Mouse (Mus musculus) heart, postnatal 10 days (tissue): ENCODE measurements around the gene Gm4559. TPM values are rescaled to one million over a fixed set of nuclear protein-coding genes. Genes with fewer than 3 reads are reported as not detected.
"Not testable (repeated sequence)": the region's sequence is repeated elsewhere in the genome, so short reads cannot be mapped to it uniquely, and the experiment has no call there.

Source experiments
- DNase-seq, 2 experiments: peaks; one replicate each; pipeline ENCODE4 v3.0.0; 2021
- intact Hi-C: fragments of 180-260 bp; cut with DNase I; formaldehyde crosslinking; loops from one replicate; pipeline ENCODE4 v1.15.1; 2025
- total RNA-seq, 2 experiments: library from RNA; stranded (reverse); gene quantifications; 2 replicates each; pipeline ENCODE4 v1.2.3; 2021

The Gm4559 gene
- total RNA-seq, 2 experiments from 2014 or later, result not detected

- intact Hi-C loops, result not testable (repeated sequence)
Measured at GRCm38 (mm10) chr7:142282847-142283246, 8.7 kb upstream of the Gm4559 start.

GRCm38 (mm10) chr7:142279291-142279690 lies 5.1 kb upstream of the Gm4559 start:
- DNase-seq, intact Hi-C loops: not testable (repeated sequence)

More at GRCm38 (mm10) chr7:142282847-142283246, 8.7 kb upstream of the Gm4559 start:
- not testable (repeated sequence) for DNase-seq

- peak; percentile 69 to 83 for DNase-seq
- intact Hi-C loops, result not testable (repeated sequence)
Measured at GRCm38 (mm10) chr7:142278183-142278582, 4.0 kb upstream of the Gm4559 start.

GRCm38 (mm10) chr7:142258254-142258653 lies 15.9 kb downstream of the Gm4559 start, which contains the start of gene Gm2431:
Gene Gm2431, minus strand, starts transcription at chr7:142258354.
- DNase-seq, intact Hi-C loops: not testable (repeated sequence)

GRCm38 (mm10) chr7:142255517-142255916 lies 18.6 kb downstream of the Gm4559 start:
- intact Hi-C loops, result no loop called here
- peak; percentile 31 to 55 for DNase-seq

GRCm38 (mm10) chr7:142249824-142250223 lies 24.3 kb downstream of the Gm4559 start:
- peak; percentile 41 to 63 for DNase-seq

GRCm38 (mm10) chr7:142240978-142241377 lies 33.2 kb downstream of the Gm4559 start, which contains the start of gene Gm40460:
Gene Gm40460, minus strand, starts transcription at chr7:142241078.
- no peak for DNase-seq
- intact Hi-C loops, result no loop called here

More at GRCm38 (mm10) chr7:142249824-142250223, 24.3 kb downstream of the Gm4559 start:
- intact Hi-C loops, result loop anchor here (1.0 kb wide), 1 partner anchor 104 kb away; no protein-coding TSS in a partner anchor

GRCm38 (mm10) chr7:142231540-142231939 lies 42.6 kb downstream of the Gm4559 start:
- intact Hi-C loops, result no loop called here
- DNase-seq, result no peak

GRCm38 (mm10) chr7:142229871-142230270 lies 44.3 kb downstream of the Gm4559 start, which contains the start of gene Krtap5-5:
Gene Krtap5-5, minus strand, starts transcription at chr7:142229971.
- DNase-seq, intact Hi-C loops: not testable (repeated sequence)

- no peak for DNase-seq
- intact Hi-C loops, result no loop called here
Measured at GRCm38 (mm10) chr7:142224518-142224917, 49.6 kb downstream of the Gm4559 start.

Other genes starting within 250 kb of the Gm4559 start
- gene Mob2, start 213.3 kb downstream of the Gm4559 start, total RNA-seq, result 10 to 100 TPM; 39.4 to 43.2 TPM
- gene Dusp8, start 178.5 kb downstream of the Gm4559 start, total RNA-seq, result 10 to 100 TPM; 28.0 to 30.0 TPM
- gene Gm45618, start 153.6 kb downstream of the Gm4559 start, total RNA-seq, result not detected
- gene Gm39115, start 138.3 kb downstream of the Gm4559 start, total RNA-seq, result not detected
- gene Gm45337, start 129.8 kb downstream of the Gm4559 start, total RNA-seq, result not detected
- not detected for gene Gm29735, start 117.2 kb downstream of the Gm4559 start, total RNA-seq
- not detected for gene Gm4553, start 108.6 kb downstream of the Gm4559 start, total RNA-seq
- gene Krtap5-2, start 98.4 kb downstream of the Gm4559 start, total RNA-seq, result not detected
- gene Gm10153, start 84.0 kb downstream of the Gm4559 start, total RNA-seq, result not detected
- gene Krtap5-3, start 73.0 kb downstream of the Gm4559 start, total RNA-seq, result not detected
- gene Gm7579, start 62.5 kb downstream of the Gm4559 start, total RNA-seq, result not detected
- gene Krtap5-5, start 44.4 kb downstream of the Gm4559 start, total RNA-seq, result not detected
- gene Gm40460, start 33.3 kb downstream of the Gm4559 start, total RNA-seq, result not detected
- gene Gm2431, start 16.0 kb downstream of the Gm4559 start, total RNA-seq, result not detected
- gene Krtap5-1, start 22.8 kb upstream of the Gm4559 start, total RNA-seq, result not detected
- not detected for gene Krtap5-4, start 29.2 kb upstream of the Gm4559 start, total RNA-seq
- gene Ifitm10, start 99.4 kb upstream of the Gm4559 start, total RNA-seq, result 1 to 10 TPM; 1.0 to 1.1 TPM
- gene Gm49369, start 108.3 kb upstream of the Gm4559 start, total RNA-seq, result 1 to 10 TPM; 1.7 to 5.1 TPM
- gene Ctsd, start 113.7 kb upstream of the Gm4559 start, total RNA-seq, result 100 to 1,000 TPM; 501 to 525 TPM
- not detected for gene Syt8, start 160.5 kb upstream of the Gm4559 start, total RNA-seq
- gene Tnni2, start 167.4 kb upstream of the Gm4559 start, total RNA-seq, result 1 to 10 TPM; 1.9 to 4.3 TPM
- gene Lsp1, start 186.4 kb upstream of the Gm4559 start, total RNA-seq, result 100 to 1,000 TPM; 111 to 116 TPM
- gene Tnnt3, start 224.5 kb upstream of the Gm4559 start, total RNA-seq, result 1 to 10 TPM in 1 of 2 experiments, under 1 TPM in 1; 0.67 to 1.8 TPM